Mouse (Mus musculus): ENCODE results near the gene Gm13285.
"Not testable (repeated sequence)": the region's sequence is repeated elsewhere in the genome, so short reads cannot be mapped to it uniquely, and the experiment has no call there.

DNA sequence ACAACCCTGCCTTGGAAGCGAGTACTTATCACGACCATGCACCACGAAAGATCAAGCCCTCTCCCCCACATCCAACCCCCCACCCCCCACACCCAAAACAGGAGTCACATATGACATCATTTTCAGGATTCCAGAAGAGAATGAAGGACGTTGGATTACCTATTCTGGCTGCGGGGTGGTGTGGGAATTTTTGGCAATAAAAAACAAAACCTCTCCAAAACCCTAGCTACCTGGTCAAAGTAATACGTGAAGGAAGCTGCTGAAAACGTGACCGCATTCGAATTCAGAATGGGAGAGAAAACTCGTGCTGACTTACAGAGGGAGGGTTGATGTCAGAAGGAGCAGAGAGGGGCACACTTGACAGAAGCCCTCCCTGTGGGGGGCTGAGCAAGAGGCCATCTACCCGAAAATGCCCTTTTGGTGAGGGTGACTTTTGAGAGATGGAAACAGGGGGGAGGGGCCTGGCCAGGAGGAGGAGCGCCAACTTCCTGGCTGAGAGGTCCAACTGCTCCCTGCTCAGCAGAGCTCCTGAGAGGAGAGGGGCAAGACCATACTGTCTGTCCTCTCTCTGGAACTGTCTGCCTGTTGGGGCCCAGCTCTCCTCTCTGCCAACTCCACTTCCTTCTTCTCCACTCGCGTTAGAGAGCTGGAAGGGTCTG, 39.7 kb upstream of the Gm13285 start, which contains the start of gene Gm13283:
- not testable (repeated sequence) for TF ChIP-seq POLR2A (IDR thresholded peaks at IDR 0.05; ENCODE audit: borderline replicate concordance, control insufficient read depth, low read depth, low read length); CTCF (IDR thresholded peaks at IDR 0.05; ENCODE audit: control insufficient read depth, insufficient read depth, low read length)
